Mouse (Mus musculus) hindbrain, embryonic 13.5 days (tissue): ENCODE data around the gene Iqcb1. TPM values are rescaled to one million over a fixed set of nuclear protein-coding genes. Genes with fewer than 3 reads are reported as not detected.

Source experiments
- ATAC-seq: fragments of 200-750 bp; cut with Nextera tagmentation; 2 replicates; pipeline ENCODE4 v1.8.0; 2017; ENCODE audit warnings: moderate TSS enrichment; ENCODE audit not compliant: low FRiP score
- H3K27ac ChIP-seq: fragments of 300-500 bp; sonication (generic); 2 replicates; pipeline ENCODE4 v1.5.1; 2015; ENCODE audit warnings: inconsistent platforms, mild to moderate bottlenecking, moderate library complexity
- H3K27me3 ChIP-seq: fragments of 300-500 bp; sonication (generic); 2 replicates; pipeline ENCODE4 v1.6.1; 2015; ENCODE audit warnings: mild to moderate bottlenecking, inconsistent platforms
- H3K36me3 ChIP-seq: fragments of 300-500 bp; sonication (generic); 2 replicates; pipeline ENCODE4 v1.6.1; 2015; ENCODE audit warnings: mild to moderate bottlenecking, inconsistent platforms
- H3K4me1 ChIP-seq: fragments of 300-500 bp; sonication (generic); replicated peaks from 2 replicates; pipeline ENCODE4 v1.6.1; 2015; ENCODE audit warnings: inconsistent platforms
- H3K4me2 ChIP-seq: fragments of 300-500 bp; sonication (generic); 2 replicates; pipeline ENCODE4 v1.6.1; 2015; ENCODE audit warnings: inconsistent platforms, mild to moderate bottlenecking, moderate library complexity
- H3K4me3 ChIP-seq: fragments of 300-500 bp; sonication (generic); 2 replicates; pipeline ENCODE4 v1.5.1; 2015; ENCODE audit warnings: mild to moderate bottlenecking, inconsistent platforms
- H3K9ac ChIP-seq: fragments of 300-500 bp; sonication (generic); 2 replicates; pipeline ENCODE4 v1.6.1; 2015; ENCODE audit warnings: mild to moderate bottlenecking, inconsistent platforms
- H3K9me3 ChIP-seq: fragments of 300-500 bp; sonication (generic); 2 replicates; pipeline ENCODE4 v1.6.1; 2016; ENCODE audit warnings: inconsistent platforms
- WGBS: fragments of 180-500 bp; shearing (Covaris S2); methylation state at CpG from one replicate; pipeline ENCODE4 v1.1.7; 2015; 5-methylcytosine and 5-hydroxymethylcytosine counted together
- polyA plus RNA-seq: library from polyadenylated mRNA; unstranded; fragments of >200 nt; fragmentation: Nextera tagmentation; extraction: Ambion mirVana; gene quantifications from 2 replicates; pipeline ENCODE4 v1.2.1, GENCODE M21; 2015

Iqcb1 gene
- polyA plus RNA-seq, 1 experiment from 2014 or later: 68.8 TPM

- ATAC-seq: no peak
- H3K27ac ChIP-seq: peak overlapping the region; percentile 9; the same call in 1 of the 2 replicates
Observed at GRCm38 (mm10) chr16:36882737-36883343, 54.7 kb downstream of the Iqcb1 start.

GRCm38 (mm10) chr16:36884881-36885280, 56.7 kb downstream of the Iqcb1 start:
- no peak overlapping the region for H3K27ac ChIP-seq
- H3K9me3 ChIP-seq: no peaks in the 10 kb centered on the region
- H3K4me1 ChIP-seq: peaks cover 8% of the 10 kb centered on the region
- no peak for ATAC-seq
- H3K27me3 ChIP-seq: no peaks in the 10 kb centered on the region
- no peak overlapping the region for H3K9ac ChIP-seq
- peaks cover 25% of the 10 kb centered on the region for H3K36me3 ChIP-seq
- H3K4me3 ChIP-seq: no peak overlapping the region
- WGBS: 86% methylated on average over 4 of the region's 4 CpGs
- no peak overlapping the region for H3K4me2 ChIP-seq

More at GRCm38 (mm10) chr16:36882737-36883343, 54.7 kb downstream of the Iqcb1 start:
- no peak overlapping the region for H3K4me3 ChIP-seq
- H3K9me3 ChIP-seq: no peaks in the 10 kb centered on the region
- H3K4me2 ChIP-seq: no peak overlapping the region
- H3K27me3 ChIP-seq: no peaks in the 10 kb centered on the region
- peaks cover 9% of the 10 kb centered on the region for H3K36me3 ChIP-seq
- H3K4me1 ChIP-seq: peaks cover 19% of the 10 kb centered on the region
- 35% methylated on average over 5 of the region's 5 CpGs for WGBS
- H3K9ac ChIP-seq: no peak overlapping the region

GRCm38 (mm10) chr16:36885912-36886311, 57.7 kb downstream of the Iqcb1 start:
- H3K27me3 ChIP-seq: no peaks in the 10 kb centered on the region
- H3K36me3 ChIP-seq: peaks cover 32% of the 10 kb centered on the region
- WGBS: 92% methylated on average over 11 of the region's 11 CpGs
- no peak overlapping the region for H3K9ac ChIP-seq
- no peak overlapping the region for H3K4me3 ChIP-seq
- no peak for ATAC-seq
- H3K27ac ChIP-seq: no peak overlapping the region
- H3K4me2 ChIP-seq: no peak overlapping the region
- no peaks in the 10 kb centered on the region for H3K9me3 ChIP-seq
- H3K4me1 ChIP-seq: peaks cover 8% of the 10 kb centered on the region; the same call in 1 of the 2 replicates

- no peak overlapping the region for H3K9ac ChIP-seq
- WGBS: 83% methylated on average over 5 of the region's 5 CpGs
- no peak overlapping the region for H3K27ac ChIP-seq
- H3K36me3 ChIP-seq: peaks cover 47% of the 10 kb centered on the region
- no peaks in the 10 kb centered on the region for H3K27me3 ChIP-seq
- no peak for ATAC-seq
- H3K4me1 ChIP-seq: peaks cover 8% of the 10 kb centered on the region; the same call in 1 of the 2 replicates
- no peak overlapping the region for H3K4me2 ChIP-seq
- H3K9me3 ChIP-seq: no peaks in the 10 kb centered on the region
- no peak overlapping the region for H3K4me3 ChIP-seq
Observed at GRCm38 (mm10) chr16:36887546-36887945, 59.4 kb downstream of the Iqcb1 start.

GRCm38 (mm10) chr16:36890559-36890958, 62.4 kb downstream of the Iqcb1 start:
- H3K4me2 ChIP-seq: no peak overlapping the region
- 91% methylated on average over 3 of the region's 3 CpGs for WGBS
- H3K4me1 ChIP-seq: no peaks in the 10 kb centered on the region
- H3K36me3 ChIP-seq: peaks cover 73% of the 10 kb centered on the region
- H3K27ac ChIP-seq: no peak overlapping the region
- no peak overlapping the region for H3K4me3 ChIP-seq
- no peak overlapping the region for H3K9ac ChIP-seq
- no peak for ATAC-seq
- no peaks in the 10 kb centered on the region for H3K27me3 ChIP-seq
- no peaks in the 10 kb centered on the region for H3K9me3 ChIP-seq

- Histone ChIP-seq H3K4me3 (no peak overlapping the region), H3K9me3 (no peaks in the 10 kb centered on the region), H3K36me3 (peaks cover 81% of the 10 kb centered on the region), H3K9ac (no peak overlapping the region), H3K4me2 (no peak overlapping the region), H3K27ac (no peak overlapping the region), H3K27me3 (no peaks in the 10 kb centered on the region), H3K4me1 (no peaks in the 10 kb centered on the region)
- no peak for ATAC-seq
- WGBS: 97% methylated on average over 4 of the region's 4 CpGs
Observed at GRCm38 (mm10) chr16:36891415-36891814, 63.2 kb downstream of the Iqcb1 start.

GRCm38 (mm10) chr16:36893317-36893716, 65.1 kb downstream of the Iqcb1 start:
- Histone ChIP-seq H3K36me3 (peaks cover 86% of the 10 kb centered on the region), H3K4me1 (no peaks in the 10 kb centered on the region), H3K27me3 (no peaks in the 10 kb centered on the region), H3K9me3 (no peaks in the 10 kb centered on the region), H3K27ac (no peak overlapping the region), H3K4me2 (no peak overlapping the region), H3K4me3 (no peak overlapping the region), H3K9ac (no peak overlapping the region)
- no peak for ATAC-seq
- 87% methylated on average over 10 of the region's 10 CpGs for WGBS

- H3K9ac ChIP-seq: no peak overlapping the region
- H3K4me2 ChIP-seq: no peak overlapping the region
- no peaks in the 10 kb centered on the region for H3K4me1 ChIP-seq
- no peak overlapping the region for H3K4me3 ChIP-seq
- H3K27ac ChIP-seq: no peak overlapping the region
- H3K36me3 ChIP-seq: peaks cover 92% of the 10 kb centered on the region
- no peaks in the 10 kb centered on the region for H3K27me3 ChIP-seq
- WGBS: 95% methylated on average over 6 of the region's 6 CpGs
- ATAC-seq: no peak
- H3K9me3 ChIP-seq: no peaks in the 10 kb centered on the region
Observed at GRCm38 (mm10) chr16:36896712-36897111, 68.5 kb downstream of the Iqcb1 start.

- H3K9ac ChIP-seq: no peak overlapping the region
- H3K4me1 ChIP-seq: no peaks in the 10 kb centered on the region
- no peaks in the 10 kb centered on the region for H3K27me3 ChIP-seq
- ATAC-seq: no peak
- no peak overlapping the region for H3K27ac ChIP-seq
- H3K9me3 ChIP-seq: no peaks in the 10 kb centered on the region
- WGBS: 92% methylated on average over 5 of the region's 5 CpGs
- no peak overlapping the region for H3K4me2 ChIP-seq
- no peak overlapping the region for H3K4me3 ChIP-seq
- H3K36me3 ChIP-seq: peaks cover 81% of the 10 kb centered on the region
Observed at GRCm38 (mm10) chr16:36903156-36903555, 75.0 kb downstream of the Iqcb1 start.

GRCm38 (mm10) chr16:36911909-36912308, 83.7 kb downstream of the Iqcb1 start:
- no peak overlapping the region for H3K9ac ChIP-seq
- WGBS: 91% methylated on average over 10 of the region's 10 CpGs

GRCm38 (mm10) chr16:36912311-36912710, 84.1 kb downstream of the Iqcb1 start:
- no peaks in the 10 kb centered on the region for H3K4me1 ChIP-seq
- no peaks in the 10 kb centered on the region for H3K27me3 ChIP-seq
- H3K27ac ChIP-seq: no peak overlapping the region
- no peaks in the 10 kb centered on the region for H3K9me3 ChIP-seq
- H3K36me3 ChIP-seq: peaks cover 79% of the 10 kb centered on the region
- no peak overlapping the region for H3K9ac ChIP-seq
- no peak overlapping the region for H3K4me2 ChIP-seq
- ATAC-seq: no peak
- H3K4me3 ChIP-seq: no peak overlapping the region
- 95% methylated on average over 13 of the region's 13 CpGs for WGBS

More at GRCm38 (mm10) chr16:36911909-36912308, 83.7 kb downstream of the Iqcb1 start:
- Histone ChIP-seq H3K4me2 (no peak overlapping the region), H3K27ac (no peak overlapping the region), H3K4me3 (no peak overlapping the region), H3K4me1 (no peaks in the 10 kb centered on the region), H3K9me3 (no peaks in the 10 kb centered on the region), H3K36me3 (peaks cover 79% of the 10 kb centered on the region), H3K27me3 (no peaks in the 10 kb centered on the region)
- no peak for ATAC-seq

GRCm38 (mm10) chr16:36914195-36914594, 86.0 kb downstream of the Iqcb1 start:
- no peaks in the 10 kb centered on the region for H3K4me1 ChIP-seq
- WGBS: 91% methylated on average over 5 of the region's 5 CpGs
- H3K4me3 ChIP-seq: no peak overlapping the region
- peaks cover 84% of the 10 kb centered on the region for H3K36me3 ChIP-seq
- no peak overlapping the region for H3K4me2 ChIP-seq
- no peak overlapping the region for H3K27ac ChIP-seq
- ATAC-seq: no peak
- H3K9ac ChIP-seq: no peak overlapping the region
- H3K27me3 ChIP-seq: no peaks in the 10 kb centered on the region
- H3K9me3 ChIP-seq: no peaks in the 10 kb centered on the region

- peaks cover 82% of the 10 kb centered on the region for H3K36me3 ChIP-seq
Observed at GRCm38 (mm10) chr16:36918505-36918904, 90.3 kb downstream of the Iqcb1 start.

More at GRCm38 (mm10) chr16:36918505-36918904, 90.3 kb downstream of the Iqcb1 start:
- H3K4me3 ChIP-seq: no peak overlapping the region
- H3K9me3 ChIP-seq: no peaks in the 10 kb centered on the region
- H3K27me3 ChIP-seq: no peaks in the 10 kb centered on the region
- H3K27ac ChIP-seq: no peak overlapping the region
- 91% methylated on average over 10 of the region's 10 CpGs for WGBS
- no peak for ATAC-seq
- H3K4me2 ChIP-seq: no peak overlapping the region
- no peak overlapping the region for H3K9ac ChIP-seq
- no peaks in the 10 kb centered on the region for H3K4me1 ChIP-seq
